Mouse (Mus musculus) megakaryocyte, embryonic 14.5 days (primary cell): ENCODE results near the gene Ythdf2. TPM values are rescaled to one million over a fixed set of nuclear protein-coding genes. Genes with fewer than 3 reads are reported as not detected.
"Not testable (repeated sequence)": the region's sequence is repeated elsewhere in the genome, so short reads cannot be mapped to it uniquely, and the experiment has no call there.

Source experiments
- H3K27me3 ChIP-seq: replicated peaks from 2 replicates; pipeline ENCODE3; 2012; ENCODE audit warnings: inconsistent platforms
- H3K36me3 ChIP-seq: replicated peaks from 2 replicates; pipeline ENCODE3; 2012; ENCODE audit warnings: low read length, inconsistent platforms, mixed read lengths
- H3K4me1 ChIP-seq: 2 replicates; pipeline ENCODE4 v1.6.1; 2012; ENCODE audit warnings: inconsistent platforms
- H3K4me3 ChIP-seq: replicated peaks from 2 replicates; pipeline ENCODE3; 2012; ENCODE audit warnings: moderate library complexity, mild to moderate bottlenecking, inconsistent platforms
- H3K9me3 ChIP-seq: 2 replicates; pipeline ENCODE4 v1.6.1; 2012; ENCODE audit warnings: inconsistent platforms
- FLI1 ChIP-seq: IDR thresholded peaks from 2 replicates; pipeline ENCODE4 v1.6.1; 2012; ENCODE audit warnings: low read length, inconsistent platforms, mixed read lengths
- GATA1 ChIP-seq: IDR thresholded peaks from 3 replicates; pipeline ENCODE4 v1.6.1; 2012; ENCODE audit warnings: mixed read lengths, low read length, inconsistent platforms, borderline replicate concordance
- polyA plus RNA-seq: library from polyadenylated mRNA; stranded (reverse); fragments of >175 nt; gene quantifications from 2 replicates; pipeline ENCODE4 v1.2.3, GENCODE M21; 2012; ENCODE audit warnings: low replicate concordance; ENCODE audit not compliant: insufficient read depth

Ythdf2 gene
- polyA plus RNA-seq, 1 experiment, result 21.1 TPM

- Histone ChIP-seq H3K4me1 (peaks cover 70% of the 10 kb centered on the region), H3K36me3 (peaks cover 74% of the 10 kb centered on the region), H3K27me3 (no peaks in the 10 kb centered on the region), H3K9me3 (no peaks in the 10 kb centered on the region), H3K4me3 (peak overlapping the region; percentile 69)
- TF ChIP-seq FLI1 (no peak), GATA1 (no peak)
Observed at GRCm38 (mm10) chr4:132245643-132246042, 33.5 kb upstream of the Ythdf2 start.

- Histone ChIP-seq H3K4me1 (peaks cover 65% of the 10 kb centered on the region), H3K9me3 (no peaks in the 10 kb centered on the region), H3K36me3 (peaks cover 78% of the 10 kb centered on the region), H3K27me3 (no peaks in the 10 kb centered on the region), H3K4me3 (no peak overlapping the region)
- TF ChIP-seq GATA1 (no peak), FLI1 (no peak)
Observed at GRCm38 (mm10) chr4:132241208-132241607, 29.1 kb upstream of the Ythdf2 start.

GRCm38 (mm10) chr4:132240367-132240766 lies 28.3 kb upstream of the Ythdf2 start:
- Histone ChIP-seq H3K36me3 (peaks cover 79% of the 10 kb centered on the region), H3K4me3 (no peak overlapping the region), H3K27me3 (no peaks in the 10 kb centered on the region), H3K4me1 (peaks cover 57% of the 10 kb centered on the region), H3K9me3 (no peaks in the 10 kb centered on the region)
- TF ChIP-seq FLI1, result no peak
- TF ChIP-seq GATA1, result no peak

GRCm38 (mm10) chr4:132238356-132238755 lies 26.3 kb upstream of the Ythdf2 start:
- Histone ChIP-seq H3K4me1 (peaks cover 45% of the 10 kb centered on the region), H3K27me3 (no peaks in the 10 kb centered on the region), H3K4me3 (no peak overlapping the region), H3K9me3 (no peaks in the 10 kb centered on the region), H3K36me3 (peaks cover 92% of the 10 kb centered on the region)
- TF ChIP-seq FLI1 (no peak), GATA1 (no peak)

- TF ChIP-seq GATA1, result no peak
- no peak for TF ChIP-seq FLI1
- Histone ChIP-seq H3K4me1 (peaks cover 21% of the 10 kb centered on the region), H3K4me3 (no peak overlapping the region), H3K36me3 (peaks cover 95% of the 10 kb centered on the region), H3K9me3 (no peaks in the 10 kb centered on the region), H3K27me3 (no peaks in the 10 kb centered on the region)
Observed at GRCm38 (mm10) chr4:132234710-132235109, 22.6 kb upstream of the Ythdf2 start.

- Histone ChIP-seq H3K4me1 (peaks cover 8% of the 10 kb centered on the region; the same call in 1 of the 2 replicates), H3K9me3 (no peaks in the 10 kb centered on the region), H3K36me3 (peaks cover 98% of the 10 kb centered on the region), H3K4me3 (no peak overlapping the region), H3K27me3 (no peaks in the 10 kb centered on the region)
- no peak for TF ChIP-seq GATA1
- TF ChIP-seq FLI1, result no peak
Observed at GRCm38 (mm10) chr4:132230422-132230821, 18.3 kb upstream of the Ythdf2 start.

GRCm38 (mm10) chr4:132222001-132222400 lies 9.9 kb upstream of the Ythdf2 start:
- Histone ChIP-seq H3K36me3 (peaks cover 44% of the 10 kb centered on the region), H3K4me1 (peaks cover 37% of the 10 kb centered on the region)
- not testable (repeated sequence) for H3K4me3 ChIP-seq, H3K27me3 ChIP-seq, H3K9me3 ChIP-seq

GRCm38 (mm10) chr4:132218439-132218838 lies 6.3 kb upstream of the Ythdf2 start:
- Histone ChIP-seq H3K4me1 (peaks cover 63% of the 10 kb centered on the region), H3K36me3 (peaks cover 11% of the 10 kb centered on the region)
- H3K27me3 ChIP-seq, H3K9me3 ChIP-seq, H3K4me3 ChIP-seq: not testable (repeated sequence)

- H3K36me3 ChIP-seq, result peaks cover 5% of the 10 kb centered on the region
- TF ChIP-seq FLI1 (no peak), GATA1 (no peak)
- H3K4me3 ChIP-seq, result no peak overlapping the region
- H3K27me3 ChIP-seq, result no peaks in the 10 kb centered on the region
- no peaks in the 10 kb centered on the region for H3K9me3 ChIP-seq
- peaks cover 68% of the 10 kb centered on the region for H3K4me1 ChIP-seq
Observed at GRCm38 (mm10) chr4:132217781-132218180, 5.7 kb upstream of the Ythdf2 start.

- peaks cover 72% of the 10 kb centered on the region for H3K4me1 ChIP-seq
- no peaks in the 10 kb centered on the region for H3K9me3 ChIP-seq
- no peaks in the 10 kb centered on the region for H3K27me3 ChIP-seq
- TF ChIP-seq GATA1, result no peak
- TF ChIP-seq FLI1, result no peak
- no peaks in the 10 kb centered on the region for H3K36me3 ChIP-seq
- no peak overlapping the region for H3K4me3 ChIP-seq
Observed at GRCm38 (mm10) chr4:132216602-132217001, 4.5 kb upstream of the Ythdf2 start.

GRCm38 (mm10) chr4:132214847-132215246 lies 2.7 kb upstream of the Ythdf2 start:
- TF ChIP-seq GATA1 (peak; percentile 82; the same call in 1 of the 3 replicates), FLI1 (no peak)
- Histone ChIP-seq H3K9me3 (no peaks in the 10 kb centered on the region), H3K4me3 (peak overlapping the region; percentile 76), H3K36me3 (peaks cover 4% of the 10 kb centered on the region), H3K4me1 (peaks cover 80% of the 10 kb centered on the region), H3K27me3 (no peaks in the 10 kb centered on the region)
